Mouse (Mus musculus): ENCODE measurements around the gene Psmc5. TPM values are rescaled to one million over a fixed set of nuclear protein-coding genes. Genes with fewer than 3 reads are reported as not detected.

The Psmc5 gene
- polyA plus RNA-seq, 1 experiment from 2014 or later = 324 TPM

GRCm38 (mm10) chr11:106271794-106272643 is 16.1 kb downstream of the Psmc5 start:
- peak; percentile 31 for ATAC-seq
- WGBS = 2% methylated on average over 41 of the region's 41 CpGs
- Histone ChIP-seq H3K4me1 (replicated peaks) (peaks cover 56% of the 10 kb centered on the region), H3K27ac (peak overlapping the region; percentile 89), H3K36me3 (peaks cover 4% of the 10 kb centered on the region), H3K9ac (replicated peaks) (peak overlapping the region; percentile 96), H3K9me3 (no peaks in the 10 kb centered on the region), H3K4me2 (replicated peaks) (peak overlapping the region; percentile 89), H3K4me3 (replicated peaks) (peak overlapping the region; percentile 97), H3K27me3 (no peaks in the 10 kb centered on the region)

GRCm38 (mm10) chr11:106272644-106273310 is 16.8 kb downstream of the Psmc5 start, which contains the start of gene Smarcd2:
Smarcd2 (minus strand) TSS chr11:106272972.
- Histone ChIP-seq H3K9me3 (no peaks in the 10 kb centered on the region), H3K36me3 (no peaks in the 10 kb centered on the region), H3K4me1 (replicated peaks) (peaks cover 50% of the 10 kb centered on the region), H3K27me3 (0 out of 2 replicates have a peak, but pooled peaks cover 4% of the 10 kb centered on the region), H3K4me2 (replicated peaks) (peak within 1 kb of the TSS; percentile 89), H3K4me3 (replicated peaks) (peak within 1 kb of the TSS; percentile 97), H3K9ac (replicated peaks) (peak within 1 kb of the TSS; percentile 96), H3K27ac (peak within 1 kb of the TSS; percentile 89)
- under 1% methylated on average over 72 of the region's 72 CpGs for WGBS
- ATAC-seq = peak; percentile 93

- Histone ChIP-seq H3K27me3 (0 out of 2 replicates have a peak, but pooled peaks cover 8% of the 10 kb centered on the region), H3K4me3 (replicated peaks) (peak overlapping the region; percentile 97), H3K27ac (peak overlapping the region; percentile 89), H3K9ac (replicated peaks) (peak overlapping the region; percentile 49; the same call in 1 of the 2 replicates), H3K9me3 (no peaks in the 10 kb centered on the region), H3K4me2 (replicated peaks) (peak overlapping the region; percentile 89), H3K4me1 (replicated peaks) (peaks cover 45% of the 10 kb centered on the region), H3K36me3 (no peaks in the 10 kb centered on the region)
- peak; percentile 32 for ATAC-seq
- WGBS = 20% methylated on average over 16 of the region's 16 CpGs
Measured at GRCm38 (mm10) chr11:106273311-106273684, 17.3 kb downstream of the Psmc5 start.

GRCm38 (mm10) chr11:106273811-106274210 is 17.9 kb downstream of the Psmc5 start:
- Histone ChIP-seq H3K4me2 (replicated peaks) (peak overlapping the region; percentile 89), H3K9ac (replicated peaks) (no peak overlapping the region), H3K4me3 (replicated peaks) (no peak overlapping the region)

GRCm38 (mm10) chr11:106274374-106274773 is 18.4 kb downstream of the Psmc5 start:
- Histone ChIP-seq H3K4me1 (replicated peaks) (peaks cover 34% of the 10 kb centered on the region), H3K27ac (no peak overlapping the region), H3K4me3 (replicated peaks) (no peak overlapping the region), H3K9ac (replicated peaks) (no peak overlapping the region), H3K27me3 (0 out of 2 replicates have a peak, but pooled peaks cover 8% of the 10 kb centered on the region), H3K4me2 (replicated peaks) (no peak overlapping the region), H3K36me3 (no peaks in the 10 kb centered on the region), H3K9me3 (no peaks in the 10 kb centered on the region)
- WGBS = 84% methylated on average over 1 of the region's 1 CpGs
- ATAC-seq = no peak

More at GRCm38 (mm10) chr11:106273811-106274210, 17.9 kb downstream of the Psmc5 start:
- Histone ChIP-seq H3K9me3 (no peaks in the 10 kb centered on the region), H3K4me1 (replicated peaks) (peaks cover 40% of the 10 kb centered on the region), H3K27ac (0 out of 2 replicates have a peak overlapping the region, but pooled peaks have one; percentile 89), H3K27me3 (0 out of 2 replicates have a peak, but pooled peaks cover 8% of the 10 kb centered on the region), H3K36me3 (no peaks in the 10 kb centered on the region)
- WGBS = 96% methylated on average over 6 of the region's 6 CpGs
- no peak for ATAC-seq

- Histone ChIP-seq H3K27me3 (0 out of 2 replicates have a peak, but pooled peaks cover 8% of the 10 kb centered on the region), H3K4me3 (replicated peaks) (no peak overlapping the region), H3K27ac (no peak overlapping the region), H3K9me3 (no peaks in the 10 kb centered on the region), H3K9ac (replicated peaks) (no peak overlapping the region), H3K4me2 (replicated peaks) (no peak overlapping the region), H3K36me3 (no peaks in the 10 kb centered on the region), H3K4me1 (replicated peaks) (peaks cover 32% of the 10 kb centered on the region)
- WGBS = 86% methylated on average over 7 of the region's 7 CpGs
- no peak for ATAC-seq
Measured at GRCm38 (mm10) chr11:106274971-106275411, 19.0 kb downstream of the Psmc5 start.

GRCm38 (mm10) chr11:106276454-106276853 is 20.5 kb downstream of the Psmc5 start, which contains the start of gene Tcam1:
Tcam1 (plus strand) TSS chr11:106276672.
- peak; percentile 57 for ATAC-seq
- Histone ChIP-seq H3K27me3 (0 out of 2 replicates have a peak, but pooled peaks cover 8% of the 10 kb centered on the region), H3K36me3 (no peaks in the 10 kb centered on the region), H3K4me3 (replicated peaks) (0 out of 2 replicates have a peak within 1 kb of the TSS, but pooled peaks have one; percentile 12), H3K9ac (replicated peaks) (no peak within 1 kb of the TSS), H3K4me2 (replicated peaks) (peak within 1 kb of the TSS; percentile 45), H3K4me1 (replicated peaks) (peaks cover 20% of the 10 kb centered on the region), H3K27ac (no peak within 1 kb of the TSS), H3K9me3 (no peaks in the 10 kb centered on the region)
- 9% methylated on average over 25 of the region's 25 CpGs for WGBS

- Histone ChIP-seq H3K27ac (no peak overlapping the region), H3K9me3 (no peaks in the 10 kb centered on the region), H3K27me3 (0 out of 2 replicates have a peak, but pooled peaks cover 7% of the 10 kb centered on the region), H3K4me2 (replicated peaks) (no peak overlapping the region), H3K4me1 (replicated peaks) (no peaks in the 10 kb centered on the region), H3K9ac (replicated peaks) (no peak overlapping the region), H3K4me3 (replicated peaks) (no peak overlapping the region), H3K36me3 (no peaks in the 10 kb centered on the region)
- WGBS = 87% methylated on average over 6 of the region's 6 CpGs
- ATAC-seq = no peak
Measured at GRCm38 (mm10) chr11:106282452-106282851, 26.5 kb downstream of the Psmc5 start.

GRCm38 (mm10) chr11:106283371-106283770 is 27.4 kb downstream of the Psmc5 start:
- 88% methylated on average over 4 of the region's 4 CpGs for WGBS
- no peak overlapping the region for H3K4me3 ChIP-seq (replicated peaks)
- no peak overlapping the region for H3K27ac ChIP-seq
- no peak for ATAC-seq
- H3K9me3 ChIP-seq = no peaks in the 10 kb centered on the region
- H3K27me3 ChIP-seq = no peaks in the 10 kb centered on the region
- no peak overlapping the region for H3K4me2 ChIP-seq (replicated peaks)
- no peaks in the 10 kb centered on the region for H3K4me1 ChIP-seq (replicated peaks)
- no peak overlapping the region for H3K9ac ChIP-seq (replicated peaks)
- no peaks in the 10 kb centered on the region for H3K36me3 ChIP-seq

GRCm38 (mm10) chr11:106284126-106284525 is 28.2 kb downstream of the Psmc5 start:
- 75% methylated on average over 8 of the region's 8 CpGs for WGBS
- no peak for ATAC-seq

GRCm38 (mm10) chr11:106286206-106286605 is 30.3 kb downstream of the Psmc5 start:
- Histone ChIP-seq H3K9me3 (no peaks in the 10 kb centered on the region), H3K27me3 (no peaks in the 10 kb centered on the region), H3K9ac (replicated peaks) (no peak overlapping the region), H3K4me1 (replicated peaks) (no peaks in the 10 kb centered on the region), H3K27ac (no peak overlapping the region), H3K4me3 (replicated peaks) (no peak overlapping the region), H3K36me3 (no peaks in the 10 kb centered on the region), H3K4me2 (replicated peaks) (no peak overlapping the region)
- 87% methylated on average over 7 of the region's 7 CpGs for WGBS
- ATAC-seq = no peak

More at GRCm38 (mm10) chr11:106284126-106284525, 28.2 kb downstream of the Psmc5 start:
- Histone ChIP-seq H3K27me3 (no peaks in the 10 kb centered on the region), H3K4me2 (replicated peaks) (no peak overlapping the region), H3K9ac (replicated peaks) (no peak overlapping the region), H3K9me3 (no peaks in the 10 kb centered on the region), H3K36me3 (no peaks in the 10 kb centered on the region), H3K4me1 (replicated peaks) (no peaks in the 10 kb centered on the region), H3K4me3 (replicated peaks) (no peak overlapping the region), H3K27ac (no peak overlapping the region)

- 73% methylated on average over 11 of the region's 11 CpGs for WGBS
- no peak overlapping the region for H3K4me2 ChIP-seq (replicated peaks)
- no peaks in the 10 kb centered on the region for H3K9me3 ChIP-seq
- no peak overlapping the region for H3K9ac ChIP-seq (replicated peaks)
- H3K36me3 ChIP-seq = no peaks in the 10 kb centered on the region
- no peak for ATAC-seq
- H3K4me1 ChIP-seq (replicated peaks) = no peaks in the 10 kb centered on the region
- no peaks in the 10 kb centered on the region for H3K27me3 ChIP-seq
- H3K27ac ChIP-seq = no peak overlapping the region
- H3K4me3 ChIP-seq (replicated peaks) = no peak overlapping the region
Measured at GRCm38 (mm10) chr11:106286987-106287386, 31.0 kb downstream of the Psmc5 start.
